Mouse (Mus musculus) brain, embryonic 14.5 days (tissue): ENCODE data around the gene Tmem219.

Experiments used
- CTCF ChIP-seq: fragments of 200-500 bp; IDR thresholded peaks from 2 replicates; pipeline ENCODE4 v1.5.1; 2012; ENCODE audit warnings: inconsistent platforms, mild to moderate bottlenecking, moderate library complexity, borderline replicate concordance; ENCODE audit not compliant: insufficient read depth, insufficient read length; ENCODE audit errors: extremely low read depth
- POLR2A ChIP-seq: fragments of 200-500 bp; IDR thresholded peaks from 2 replicates; pipeline ENCODE4 v1.6.1; 2012; ENCODE audit warnings: mild to moderate bottlenecking, inconsistent platforms, borderline replicate concordance; ENCODE audit not compliant: poor library complexity, insufficient read depth, insufficient read length, severe bottlenecking; ENCODE audit errors: extremely low read depth

- no peak for TF ChIP-seq POLR2A
- no peak for TF ChIP-seq CTCF
Observed at GRCm38 (mm10) chr7:126965568-126965967, 42.9 kb upstream of the Tmem219 start.
